Mouse (Mus musculus) heart, embryonic 11.5 days (tissue): ENCODE results near the gene Cntnap4. TPM values are rescaled to one million over a fixed set of nuclear protein-coding genes. Genes with fewer than 3 reads are reported as not detected.

Experiments used
- ATAC-seq: fragments of 200-750 bp; cut with Nextera tagmentation; replicated peaks from 2 replicates; pipeline ENCODE4 v1.8.0; 2017; ENCODE audit warnings: moderate library complexity; ENCODE audit not compliant: insufficient number of reproducible peaks, low FRiP score, low TSS enrichment
- H3K27ac ChIP-seq: fragments of 300-500 bp; sonication (generic); 2 replicates; pipeline ENCODE4 v1.5.1; 2014; ENCODE audit warnings: mild to moderate bottlenecking, low read depth, low read length
- H3K27me3 ChIP-seq: fragments of 300-500 bp; sonication (generic); 2 replicates; pipeline ENCODE4 v1.6.1; 2014; ENCODE audit warnings: mild to moderate bottlenecking, low read length, mixed read lengths; ENCODE audit not compliant: control insufficient read depth, insufficient read depth
- H3K36me3 ChIP-seq: fragments of 300-500 bp; sonication (generic); 2 replicates; pipeline ENCODE4 v1.6.1; 2014; ENCODE audit warnings: mild to moderate bottlenecking, low read length, moderate library complexity, mixed read lengths; ENCODE audit not compliant: control insufficient read depth, insufficient read depth
- H3K4me1 ChIP-seq: fragments of 300-500 bp; sonication (generic); 2 replicates; pipeline ENCODE4 v1.6.1; 2014; ENCODE audit warnings: low read length; ENCODE audit not compliant: control insufficient read depth, insufficient read depth
- H3K4me2 ChIP-seq: fragments of 300-500 bp; sonication (generic); 2 replicates; pipeline ENCODE4 v1.6.1; 2014; ENCODE audit warnings: mild to moderate bottlenecking, moderate library complexity
- H3K4me3 ChIP-seq: fragments of 300-500 bp; sonication (generic); 2 replicates; pipeline ENCODE4 v1.5.1; 2014; ENCODE audit warnings: low read depth, low read length
- H3K9ac ChIP-seq: fragments of 300-500 bp; sonication (generic); 2 replicates; pipeline ENCODE4 v1.6.1; 2014; ENCODE audit warnings: mild to moderate bottlenecking, low read depth, low read length, moderate library complexity
- H3K9me3 ChIP-seq: fragments of 300-500 bp; sonication (generic); replicated peaks from 2 replicates; pipeline ENCODE4 v1.6.1; 2016; ENCODE audit warnings: low read length; ENCODE audit not compliant: control insufficient read depth
- WGBS: fragments of 180-500 bp; shearing (Covaris S2); extraction: QIAGEN DNeasy Blood & Tissue Kit; methylation state at CpG from one replicate; pipeline ENCODE4 v1.1.7; 2014; ENCODE audit not compliant: insufficient replicate concordance; 5-methylcytosine and 5-hydroxymethylcytosine counted together
- polyA plus RNA-seq: library from polyadenylated mRNA; unstranded; fragments of >200 nt; fragmentation: Nextera tagmentation; extraction: Ambion mirVana; gene quantifications from 2 replicates; pipeline ENCODE4 v1.2.1, GENCODE M21; 2014

Gene Cntnap4
- polyA plus RNA-seq, 1 experiment from 2014 or later: not detected

DNA sequence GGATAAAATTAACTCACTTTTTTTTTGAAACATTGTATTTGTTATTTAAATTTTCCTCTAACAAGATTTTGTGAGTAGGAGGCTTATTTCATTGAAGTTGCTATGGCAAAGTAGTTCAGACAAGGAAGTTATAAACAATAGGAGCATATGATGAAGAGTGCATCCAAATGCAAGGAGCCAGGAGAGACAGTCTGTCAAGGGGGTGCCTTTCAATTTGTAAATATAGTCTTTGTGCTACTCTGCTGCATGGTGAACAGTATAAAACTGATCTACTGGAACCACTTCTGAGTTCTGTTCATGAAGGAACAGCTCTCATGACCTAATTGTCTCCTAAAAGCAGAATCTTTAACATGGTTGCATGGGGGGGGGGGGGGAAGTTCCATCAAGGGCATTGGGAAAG lies 352.3 kb downstream of the Cntnap4 start:
- no peak overlapping the region for H3K4me3 ChIP-seq
- ATAC-seq: no peak
- H3K9ac ChIP-seq: no peak overlapping the region
- H3K9me3 ChIP-seq: no peaks in the 10 kb centered on the region
- no peaks in the 10 kb centered on the region for H3K36me3 ChIP-seq
- H3K27ac ChIP-seq: no peak overlapping the region
- no peaks in the 10 kb centered on the region for H3K4me1 ChIP-seq
- H3K27me3 ChIP-seq: no peaks in the 10 kb centered on the region
- H3K4me2 ChIP-seq: no peak overlapping the region

DNA sequence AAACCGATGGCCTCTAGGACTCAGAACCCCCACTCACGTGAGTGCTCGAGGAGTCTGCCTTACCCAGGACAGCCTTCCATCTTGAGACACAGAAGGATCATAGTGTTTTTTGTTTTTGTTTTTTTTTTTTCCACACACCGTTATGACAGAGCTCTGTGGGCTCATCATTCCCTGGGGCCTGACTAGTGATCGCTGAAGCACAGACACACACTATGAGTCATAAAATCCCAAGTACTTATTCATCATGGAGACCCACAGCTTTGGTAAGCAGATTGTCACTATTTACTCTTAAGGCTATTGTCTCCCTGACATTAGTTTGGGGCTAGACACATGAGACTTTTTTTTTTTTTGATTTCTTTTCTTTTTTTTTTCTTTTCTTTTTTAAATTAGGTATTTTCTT lies 352.9 kb downstream of the Cntnap4 start:
- 86% methylated on average over 5 of the region's 5 CpGs for WGBS
- Histone ChIP-seq H3K4me1 (no peaks in the 10 kb centered on the region), H3K4me3 (no peak overlapping the region), H3K9me3 (no peaks in the 10 kb centered on the region), H3K36me3 (no peaks in the 10 kb centered on the region), H3K4me2 (no peak overlapping the region), H3K27ac (no peak overlapping the region), H3K27me3 (no peaks in the 10 kb centered on the region), H3K9ac (no peak overlapping the region)
- ATAC-seq: no peak
